Mouse (Mus musculus) c-Kit-negative CD71-positive TER-119-positive erythroid progenitor cells, embryonic 14.5 days (primary cell): ENCODE data around the gene Tead3.
"Not testable (repeated sequence)": the region's sequence is repeated elsewhere in the genome, so short reads cannot be mapped to it uniquely, and the experiment has no call there.

Source experiments
- DNase-seq: peaks from one replicate; pipeline ENCODE4 v3.0.0-alpha.2; 2013; ENCODE audit warnings: low read depth, low spot score

Tead3 gene

GRCm38 (mm10) chr17:28360531-28361277, 10.1 kb upstream of the Tead3 start:
- DNase-seq = no peak

- DNase-seq = not testable (repeated sequence)
Observed at GRCm38 (mm10) chr17:28358576-28359261, 8.1 kb upstream of the Tead3 start.

- DNase-seq = no peak
Observed at GRCm38 (mm10) chr17:28355871-28356270, 5.3 kb upstream of the Tead3 start.

- DNase-seq = no peak
Observed at GRCm38 (mm10) chr17:28352018-28352417, 1.4 kb upstream of the Tead3 start.

GRCm38 (mm10) chr17:28351353-28351890, 805 bp upstream of the Tead3 start:
- no peak for DNase-seq

- no peak for DNase-seq
Observed at GRCm38 (mm10) chr17:28349901-28350465, 634 bp downstream of the Tead3 start.

- DNase-seq = no peak
Observed at GRCm38 (mm10) chr17:28349264-28349880, 1.2 kb downstream of the Tead3 start.

- DNase-seq = no peak
Observed at GRCm38 (mm10) chr17:28348211-28348610, 2.4 kb downstream of the Tead3 start.

- no peak for DNase-seq
Observed at GRCm38 (mm10) chr17:28347327-28347726, 3.3 kb downstream of the Tead3 start.

GRCm38 (mm10) chr17:28345882-28346281, 4.7 kb downstream of the Tead3 start:
- DNase-seq = no peak

GRCm38 (mm10) chr17:28345271-28345721, 5.3 kb downstream of the Tead3 start:
- no peak for DNase-seq

- no peak for DNase-seq
Observed at GRCm38 (mm10) chr17:28344670-28345069, 5.9 kb downstream of the Tead3 start.

GRCm38 (mm10) chr17:28344050-28344607, 6.5 kb downstream of the Tead3 start:
- DNase-seq = no peak

- DNase-seq = no peak
Observed at GRCm38 (mm10) chr17:28341091-28341490, 9.5 kb downstream of the Tead3 start.

GRCm38 (mm10) chr17:28340578-28340977, 10.0 kb downstream of the Tead3 start:
- DNase-seq = no peak

- DNase-seq = no peak
Observed at GRCm38 (mm10) chr17:28337547-28337946, 13.1 kb downstream of the Tead3 start.

GRCm38 (mm10) chr17:28335267-28335666, 15.3 kb downstream of the Tead3 start:
- no peak for DNase-seq

- DNase-seq = no peak
Observed at GRCm38 (mm10) chr17:28332915-28333546, 17.6 kb downstream of the Tead3 start.

- no peak for DNase-seq
Observed at GRCm38 (mm10) chr17:28332113-28332914, 18.3 kb downstream of the Tead3 start.
